Mouse (Mus musculus) CH12.LX (cell line): ENCODE measurements around the gene Ankrd9.

Experiments
- POLR2A ChIP-seq: IDR thresholded peaks from 2 replicates; pipeline ENCODE4 v1.6.1; 2011; ENCODE audit warnings: low read depth, mild to moderate bottlenecking, improper control_type of control experiment, low read length
- UBTF ChIP-seq: IDR thresholded peaks from 2 replicates; pipeline ENCODE4 v1.6.1; 2012; ENCODE audit warnings: low read depth, mild to moderate bottlenecking, inconsistent platforms, low read length, improper control_type of control experiment, moderate library complexity

DNA sequence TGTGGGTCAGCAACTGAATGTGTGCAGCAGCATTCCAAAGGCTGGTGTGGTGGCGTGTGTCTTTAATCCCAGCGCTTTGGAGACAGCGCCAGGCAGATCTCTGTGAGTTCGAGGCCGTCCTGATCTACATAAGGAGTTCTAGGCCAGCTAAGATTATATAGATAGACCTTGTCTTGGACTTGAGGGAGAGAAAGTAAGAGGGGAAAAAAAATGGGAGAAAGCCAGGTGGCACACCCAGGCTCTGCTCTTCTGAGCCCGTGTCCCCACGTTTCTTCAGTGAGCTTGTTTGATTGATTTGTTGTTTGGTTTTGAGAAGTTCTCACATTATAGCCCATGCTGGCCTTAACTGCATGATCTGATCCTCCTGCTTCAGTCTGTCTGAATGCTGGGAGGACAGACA, 11.7 kb upstream of the Ankrd9 start:
- TF ChIP-seq POLR2A (no peak), UBTF (no peak)
